Mouse (Mus musculus) E14TG2a.4 (cell line): ENCODE measurements around the gene Cldnd2.

Source experiments
- CTCF ChIP-seq: conservative IDR thresholded peaks from 2 replicates; pipeline ENCODE4 v1.5.1; 2014; ENCODE audit warnings: low read length
- NANOG ChIP-seq: IDR thresholded peaks from 2 replicates; pipeline ENCODE4 v1.6.1; 2014; ENCODE audit warnings: borderline replicate concordance, low read length, mixed read lengths
- POU5F1 ChIP-seq: IDR thresholded peaks from 2 replicates; pipeline ENCODE4 v1.6.1; 2014; ENCODE audit warnings: low read length, borderline replicate concordance

DNA sequence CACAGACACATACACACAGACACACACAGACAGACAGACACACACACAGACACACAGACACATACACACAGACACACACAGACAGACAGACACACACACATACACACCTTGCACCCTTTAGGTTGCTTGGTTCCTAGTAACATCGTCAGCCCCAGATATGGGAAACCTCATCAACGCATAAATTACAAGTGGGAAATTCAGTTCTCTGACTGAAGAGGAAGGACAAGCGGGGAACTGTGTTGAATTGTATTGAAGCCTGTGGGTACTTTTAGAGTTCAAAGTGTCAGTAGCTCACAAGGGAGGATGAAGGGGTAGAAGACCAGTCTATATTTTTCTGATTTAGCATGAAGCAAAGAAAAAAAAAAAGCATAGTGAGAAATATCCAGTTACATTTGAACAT is 33.0 kb upstream of the Cldnd2 start:
- no peak for TF ChIP-seq CTCF
- no peak for TF ChIP-seq POU5F1
- TF ChIP-seq NANOG, result no peak
